Mouse (Mus musculus) embryonic facial prominence, embryonic 10.5 days (tissue): ENCODE results near the gene Eps8l2. TPM values are rescaled to one million over a fixed set of nuclear protein-coding genes. Genes with fewer than 3 reads are reported as not detected.

Experiments
- DNase-seq: peaks from one replicate; pipeline ENCODE4 v3.0.0-alpha.2; 2017; ENCODE audit warnings: low spot score
- H3K27ac ChIP-seq: fragments of 300-500 bp; sonication (generic); replicated peaks from 2 replicates; pipeline ENCODE4 v1.5.1; 2016; ENCODE audit warnings: mild to moderate bottlenecking
- H3K27me3 ChIP-seq: fragments of 300-500 bp; sonication (generic); replicated peaks from 2 replicates; pipeline ENCODE4 v1.6.1; 2016; ENCODE audit warnings: low read depth, mild to moderate bottlenecking; ENCODE audit not compliant: poor library complexity, severe bottlenecking
- H3K36me3 ChIP-seq: fragments of 300-500 bp; sonication (generic); replicated peaks from 2 replicates; pipeline ENCODE4 v1.6.1; 2016; ENCODE audit warnings: mild to moderate bottlenecking, moderate library complexity
- H3K4me1 ChIP-seq: fragments of 300-500 bp; sonication (generic); 2 replicates; pipeline ENCODE4 v1.6.1; 2016
- H3K4me3 ChIP-seq: fragments of 300-500 bp; sonication (generic); 2 replicates; pipeline ENCODE4 v1.5.1; 2016; ENCODE audit warnings: mild to moderate bottlenecking, moderate library complexity
- H3K9me3 ChIP-seq: fragments of 300-500 bp; sonication (generic); 2 replicates; pipeline ENCODE4 v1.6.1; 2016; ENCODE audit warnings: mild to moderate bottlenecking
- WGBS: fragments of 180-500 bp; shearing (Covaris S2); methylation state at CpG from one replicate; pipeline ENCODE4 v1.1.7; 2016; 5-methylcytosine and 5-hydroxymethylcytosine counted together
- polyA plus RNA-seq: library from polyadenylated mRNA; unstranded; fragments of >200 nt; fragmentation: Nextera tagmentation; extraction: Ambion mirVana; gene quantifications from 2 replicates; pipeline ENCODE4 v1.2.1, GENCODE M21; 2016

Eps8l2 gene
- polyA plus RNA-seq, 1 experiment from 2014 or later: 12.1 TPM

DNA sequence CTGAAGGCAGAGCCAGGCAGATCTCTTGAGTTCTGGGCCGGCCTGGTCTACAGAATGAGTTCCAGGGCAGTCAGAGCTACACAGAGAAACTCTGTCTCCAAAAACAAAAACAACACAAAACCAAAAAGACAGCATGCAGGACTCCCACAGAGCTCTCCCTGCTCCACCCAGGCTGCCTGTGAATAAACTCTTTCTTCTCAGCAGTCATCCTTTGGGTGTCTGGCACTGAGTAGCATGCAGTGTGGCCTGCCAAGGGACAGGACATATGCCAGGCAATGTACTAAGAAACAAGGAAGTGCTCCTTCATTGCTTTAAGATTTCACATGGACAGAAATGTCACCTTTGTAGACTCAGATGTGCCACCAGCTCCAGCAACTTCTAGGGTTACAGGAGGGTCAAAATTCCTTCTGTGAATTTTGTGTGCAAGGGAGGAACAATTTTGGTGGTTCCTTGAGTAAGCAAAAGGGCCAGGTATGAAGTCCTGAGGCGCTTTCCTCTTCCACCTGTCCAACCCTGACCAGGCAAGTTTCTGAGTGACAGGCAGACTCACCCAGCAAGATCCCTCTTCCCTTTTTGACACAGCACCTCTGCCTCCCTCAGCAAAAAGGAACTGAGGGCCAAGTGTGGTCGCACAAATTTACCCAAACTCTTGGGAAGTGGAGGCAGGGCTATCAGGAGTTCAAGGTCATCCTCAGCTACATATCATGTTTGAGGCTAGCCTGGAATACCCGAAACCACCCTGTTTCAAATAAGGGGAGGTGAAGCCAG is 42.6 kb downstream of the Eps8l2 start:
- Histone ChIP-seq H3K27ac (no peak overlapping the region), H3K4me3 (no peak overlapping the region), H3K9me3 (no peaks in the 10 kb centered on the region), H3K4me1 (0 out of 2 replicates have a peak, but pooled peaks cover 3% of the 10 kb centered on the region), H3K27me3 (0 out of 2 replicates have a peak, but pooled peaks cover 8% of the 10 kb centered on the region), H3K36me3 (no peaks in the 10 kb centered on the region)
- WGBS: 73% methylated on average over 4 of the region's 4 CpGs
- DNase-seq: no peak

DNA sequence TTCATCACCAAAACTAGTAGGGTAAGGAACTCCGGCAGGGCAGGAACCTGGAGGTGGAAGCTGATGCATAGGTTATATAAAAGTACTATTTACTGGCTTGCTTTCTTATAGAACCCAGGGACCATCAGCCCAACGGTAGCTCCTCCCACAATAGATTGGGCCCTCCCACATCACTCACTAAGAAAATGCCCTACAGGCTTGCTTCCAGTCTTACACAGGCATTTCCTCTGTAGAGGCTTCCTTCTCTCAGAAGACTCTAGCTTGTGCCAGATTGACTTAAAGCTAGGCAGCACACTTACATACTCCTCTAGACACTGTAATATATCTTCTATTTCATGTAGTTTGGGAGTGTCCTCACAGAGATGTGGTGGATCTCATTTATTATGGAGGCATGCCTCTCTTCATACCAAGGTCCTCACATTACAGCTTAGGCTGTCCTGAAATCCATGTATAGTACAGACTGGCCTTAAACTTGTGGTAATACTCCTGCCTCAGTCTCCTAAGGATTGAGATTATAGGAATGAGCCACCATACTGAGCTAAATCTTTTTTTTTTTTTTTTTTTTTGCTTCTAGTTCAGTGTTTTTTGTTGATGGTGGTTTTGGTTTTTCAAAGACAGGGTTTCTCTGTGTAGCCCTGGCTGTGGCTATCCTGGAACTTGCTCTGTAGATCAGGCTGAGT is 49.3 kb downstream of the Eps8l2 start:
- Histone ChIP-seq H3K4me3 (no peak overlapping the region), H3K4me1 (peaks cover 19% of the 10 kb centered on the region), H3K36me3 (no peaks in the 10 kb centered on the region), H3K27ac (no peak overlapping the region), H3K27me3 (0 out of 2 replicates have a peak, but pooled peaks cover 3% of the 10 kb centered on the region), H3K9me3 (no peaks in the 10 kb centered on the region)
- WGBS: 56% methylated on average over 2 of the region's 2 CpGs
- DNase-seq: no peak

DNA sequence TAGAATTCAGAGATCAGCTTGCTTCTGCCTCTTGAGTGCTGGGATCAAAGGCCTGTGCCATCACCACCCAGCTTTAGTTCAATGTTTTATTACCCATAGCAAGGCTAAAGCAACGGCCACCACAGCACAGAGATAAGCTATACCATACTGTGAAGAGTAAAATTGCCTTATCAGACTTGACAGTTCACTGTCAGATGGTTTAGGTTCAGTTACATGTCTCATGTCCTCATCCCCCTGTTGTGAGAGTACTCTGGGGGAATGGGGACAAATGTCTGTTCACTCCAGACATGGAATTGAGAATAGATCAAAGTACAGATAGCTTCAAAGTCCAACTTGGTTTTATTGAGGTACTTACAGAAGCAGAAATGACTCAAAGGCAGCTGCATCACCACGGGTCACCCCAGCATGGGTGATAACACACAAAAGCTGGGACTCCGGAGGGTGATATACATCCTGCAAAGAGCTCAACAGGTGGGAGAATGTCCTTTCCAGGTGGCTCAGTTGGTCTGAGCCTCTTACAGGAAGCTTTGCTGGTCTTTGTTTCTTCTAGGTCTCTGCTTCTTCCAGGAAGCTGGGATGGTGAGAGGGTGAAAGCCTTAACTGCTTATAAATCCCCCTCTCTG is 49.9 kb downstream of the Eps8l2 start:
- DNase-seq: no peak
- 67% methylated on average over 3 of the region's 3 CpGs for WGBS
- no peaks in the 10 kb centered on the region for H3K36me3 ChIP-seq
- no peaks in the 10 kb centered on the region for H3K9me3 ChIP-seq
- peaks cover 22% of the 10 kb centered on the region for H3K4me1 ChIP-seq
- H3K27me3 ChIP-seq: 0 out of 2 replicates have a peak, but pooled peaks cover 3% of the 10 kb centered on the region
- H3K27ac ChIP-seq: no peak overlapping the region
- no peak overlapping the region for H3K4me3 ChIP-seq

DNA sequence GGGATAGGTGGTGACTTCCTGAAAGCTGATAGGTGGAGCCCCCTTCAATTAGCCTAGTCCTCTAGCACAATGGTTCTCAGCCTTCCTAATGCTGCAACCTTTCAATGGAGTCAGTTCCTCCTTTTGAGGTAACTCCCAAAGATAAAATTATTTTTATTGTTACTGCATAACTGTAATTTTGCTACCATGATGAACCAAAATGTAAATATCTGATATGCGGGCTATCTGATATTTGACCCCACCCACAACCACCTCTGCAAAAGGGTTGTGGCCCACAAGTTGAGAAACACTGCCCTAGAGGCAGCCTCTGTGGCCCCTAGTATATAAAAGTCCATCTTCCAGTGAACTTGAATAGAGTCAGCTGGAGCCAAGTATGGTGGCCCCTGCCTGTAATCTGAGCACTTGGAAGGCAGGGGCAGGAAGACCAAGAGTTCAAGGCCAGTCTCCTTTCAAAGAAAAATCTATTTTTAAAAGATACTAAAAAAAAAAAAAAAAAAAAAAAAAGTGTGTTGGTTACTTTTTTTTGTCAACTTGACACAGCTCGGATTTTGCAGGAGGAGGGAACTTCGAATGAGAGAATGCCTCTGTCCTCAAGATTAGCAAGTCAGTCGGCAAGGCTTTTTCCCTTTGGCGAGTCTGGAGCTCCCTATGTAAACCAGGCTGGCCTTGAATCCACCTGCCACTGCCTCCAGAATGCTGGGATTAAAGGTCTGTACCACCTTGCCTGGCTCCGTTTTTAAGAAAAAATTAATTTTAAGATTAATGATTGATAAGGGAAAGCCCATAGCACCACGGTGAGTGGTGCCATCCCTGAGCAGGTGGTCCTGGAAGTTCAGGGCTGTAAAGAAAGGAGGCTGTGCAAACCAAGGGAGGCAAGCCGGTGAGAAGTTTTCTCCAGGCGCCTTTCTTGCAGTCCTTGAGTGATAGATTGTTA is 51.9 kb downstream of the Eps8l2 start:
- Histone ChIP-seq H3K9me3 (no peaks in the 10 kb centered on the region), H3K4me1 (peaks cover 19% of the 10 kb centered on the region), H3K27me3 (0 out of 2 replicates have a peak, but pooled peaks cover 3% of the 10 kb centered on the region), H3K27ac (no peak overlapping the region), H3K36me3 (peaks cover 4% of the 10 kb centered on the region; the same call in 1 of the 2 replicates), H3K4me3 (peak overlapping the region; percentile 73; the same call in 1 of the 2 replicates)
- no peak for DNase-seq
- WGBS: 63% methylated on average over 9 of the region's 9 CpGs

DNA sequence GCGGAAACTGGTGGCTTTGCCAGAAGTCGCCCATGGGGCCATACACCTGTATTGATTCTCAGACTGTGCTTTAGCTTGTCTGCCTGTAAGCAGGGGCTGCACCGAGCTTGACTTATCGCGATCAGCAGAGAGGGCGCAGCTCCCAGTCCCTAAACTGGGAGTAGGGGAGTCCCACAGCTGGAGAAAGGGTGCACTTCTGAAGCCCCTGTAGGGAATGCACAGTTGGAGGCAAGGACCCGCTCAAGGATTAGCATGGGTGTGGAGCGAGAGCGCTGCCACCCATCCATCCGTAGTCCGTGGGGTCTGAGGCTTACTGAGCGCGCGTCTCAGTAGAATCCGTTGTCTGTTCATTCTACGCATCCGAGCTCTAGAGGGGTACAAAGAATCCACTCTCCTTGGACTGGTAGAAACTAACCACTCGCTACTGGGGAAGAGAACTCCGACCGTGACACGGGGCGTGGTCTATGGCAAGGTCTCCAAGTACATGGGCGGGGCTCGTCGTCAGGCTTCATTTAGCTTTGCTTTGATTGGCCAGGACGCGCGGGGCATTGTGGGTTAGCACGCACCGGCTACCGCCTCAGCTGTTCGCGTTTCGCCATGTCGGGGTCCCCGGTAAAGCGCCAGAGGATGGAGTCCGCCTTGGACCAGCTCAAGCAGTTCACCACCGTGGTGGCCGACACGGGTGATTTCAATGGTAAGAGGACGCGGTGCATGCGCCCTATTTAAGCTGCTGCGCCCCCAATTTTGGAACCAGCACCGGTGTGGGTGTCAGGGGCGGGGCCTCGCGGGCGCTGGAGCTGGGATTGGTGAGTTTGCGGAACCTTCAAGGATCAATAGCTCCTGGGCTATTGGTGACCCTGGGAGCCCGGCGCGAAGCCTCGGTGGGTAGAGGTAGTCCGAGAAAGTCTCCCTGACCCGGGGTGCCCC is 53.2 kb downstream of the Eps8l2 start, which contains the start of gene Taldo1:
Taldo1 (plus strand) TSS at position 575 of the 927 bp plus-strand sequence.
- WGBS: under 1% methylated on average over 57 of the region's 57 CpGs
- peak; percentile 96 for DNase-seq
- H3K4me1 ChIP-seq: peaks cover 19% of the 10 kb centered on the region
- peaks cover 16% of the 10 kb centered on the region for H3K36me3 ChIP-seq
- no peaks in the 10 kb centered on the region for H3K9me3 ChIP-seq
- H3K27me3 ChIP-seq: 0 out of 2 replicates have a peak, but pooled peaks cover 3% of the 10 kb centered on the region
- H3K27ac ChIP-seq: peak within 1 kb of the TSS; percentile 83
- peak within 1 kb of the TSS; percentile 73 for H3K4me3 ChIP-seq

DNA sequence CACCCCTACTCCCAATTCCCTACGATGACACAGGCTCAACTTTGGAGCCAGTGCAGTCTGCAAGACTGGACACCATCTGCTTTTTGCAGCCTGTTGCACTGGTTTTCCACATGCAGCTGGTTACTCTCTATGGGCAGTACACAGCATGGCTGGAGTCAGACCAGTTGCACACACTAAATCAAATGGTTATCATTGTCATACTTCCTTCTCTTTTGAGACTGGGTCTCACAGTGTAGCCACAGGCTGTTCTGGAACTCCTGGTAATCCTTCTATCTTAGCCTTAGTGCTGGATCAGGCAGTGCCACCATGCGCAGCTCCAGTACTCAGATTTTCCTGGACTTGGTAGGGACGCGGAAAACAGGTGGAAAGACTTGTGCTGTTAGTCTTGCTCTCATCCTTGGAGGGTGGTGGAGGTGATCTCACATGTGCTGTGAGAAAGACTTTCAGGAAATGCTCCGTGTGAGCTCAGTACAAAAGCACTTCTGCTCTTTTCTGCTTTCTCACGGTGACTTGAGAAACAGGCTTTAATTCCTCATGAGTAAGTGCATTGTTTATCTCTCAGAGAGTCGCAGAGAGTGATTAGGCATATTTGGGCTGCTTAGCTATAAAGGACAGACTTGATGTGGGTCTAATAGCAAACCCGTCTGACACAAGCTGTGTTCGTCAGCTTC is 54.0 kb downstream of the Eps8l2 start:
- Histone ChIP-seq H3K4me3 (peak overlapping the region; percentile 73), H3K9me3 (no peaks in the 10 kb centered on the region), H3K36me3 (peaks cover 21% of the 10 kb centered on the region), H3K27me3 (0 out of 2 replicates have a peak, but pooled peaks cover 3% of the 10 kb centered on the region), H3K4me1 (peaks cover 19% of the 10 kb centered on the region), H3K27ac (peak overlapping the region; percentile 83)
- DNase-seq: no peak
- WGBS: 36% methylated on average over 9 of the region's 9 CpGs

DNA sequence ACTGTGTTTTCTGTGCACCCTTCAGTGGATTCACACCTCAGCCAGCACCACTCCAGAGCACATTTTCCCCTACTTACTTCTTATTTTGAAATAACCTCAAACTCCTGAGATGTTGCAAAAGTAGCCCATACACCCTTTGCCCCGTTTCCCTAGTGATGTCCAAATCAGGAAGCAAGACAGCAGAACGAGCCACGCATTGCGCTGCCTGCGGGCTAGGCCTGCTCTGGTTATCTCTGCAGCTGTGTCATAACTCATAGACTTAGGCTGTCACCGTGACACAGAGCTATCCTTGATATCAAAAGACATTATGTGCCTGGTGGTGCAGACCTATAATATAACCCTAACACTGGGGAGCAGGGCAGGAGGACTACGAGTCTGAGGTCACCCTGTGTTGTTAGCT is 55.5 kb downstream of the Eps8l2 start:
- Histone ChIP-seq H3K27me3 (0 out of 2 replicates have a peak, but pooled peaks cover 3% of the 10 kb centered on the region), H3K27ac (no peak overlapping the region), H3K4me1 (peaks cover 19% of the 10 kb centered on the region), H3K36me3 (peaks cover 36% of the 10 kb centered on the region), H3K4me3 (no peak overlapping the region), H3K9me3 (no peaks in the 10 kb centered on the region)
- WGBS: 93% methylated on average over 7 of the region's 7 CpGs
- DNase-seq: no peak

DNA sequence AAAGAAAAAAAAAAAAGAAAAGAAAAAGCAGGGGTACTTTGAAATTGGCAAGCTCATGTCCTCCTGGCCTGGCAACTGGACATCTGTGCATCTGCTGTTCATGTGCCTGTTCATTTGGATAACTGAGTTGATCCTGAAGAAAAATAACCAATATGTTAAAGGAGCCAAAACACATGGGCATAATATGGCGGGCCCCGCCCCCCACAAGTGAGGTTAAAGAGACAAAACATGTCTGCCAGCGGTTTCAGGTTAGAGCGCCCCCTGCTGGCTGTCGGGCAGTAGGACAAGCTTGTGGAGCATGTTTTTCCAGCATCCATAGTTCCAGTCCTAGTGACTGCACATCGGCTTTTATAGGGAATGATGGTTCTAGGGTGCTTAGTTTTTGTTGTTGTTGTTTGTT is 56.1 kb downstream of the Eps8l2 start:
- H3K36me3 ChIP-seq: peaks cover 42% of the 10 kb centered on the region
- no peaks in the 10 kb centered on the region for H3K9me3 ChIP-seq
- no peak overlapping the region for H3K27ac ChIP-seq
- no peaks in the 10 kb centered on the region for H3K27me3 ChIP-seq
- 20% methylated on average over 6 of the region's 6 CpGs for WGBS
- peaks cover 19% of the 10 kb centered on the region for H3K4me1 ChIP-seq
- no peak overlapping the region for H3K4me3 ChIP-seq
- DNase-seq: peak; percentile 87

DNA sequence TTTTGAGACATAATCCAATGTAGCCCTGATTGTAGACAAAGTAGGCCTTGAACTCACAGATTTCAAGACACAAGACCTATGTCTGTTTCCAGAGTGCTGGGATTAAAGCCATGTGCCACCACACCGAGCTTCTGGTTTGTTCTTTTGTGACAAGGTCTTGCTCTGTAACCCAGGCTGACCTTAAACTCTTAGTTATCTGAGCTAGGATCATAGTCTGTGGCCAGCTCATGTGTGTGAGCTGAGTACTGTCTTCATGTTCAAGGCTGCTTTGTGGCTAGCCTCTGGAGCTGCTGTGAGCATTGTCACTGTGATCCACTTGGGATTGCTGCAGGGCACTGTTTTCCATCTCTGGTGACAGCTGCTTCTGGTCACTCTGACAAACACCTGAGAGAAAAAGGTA is 56.7 kb downstream of the Eps8l2 start:
- WGBS: 75% methylated on average over 1 of the region's 1 CpGs
- H3K4me3 ChIP-seq: no peak overlapping the region
- no peaks in the 10 kb centered on the region for H3K27me3 ChIP-seq
- H3K36me3 ChIP-seq: peaks cover 48% of the 10 kb centered on the region
- DNase-seq: no peak
- no peak overlapping the region for H3K27ac ChIP-seq
- peaks cover 19% of the 10 kb centered on the region for H3K4me1 ChIP-seq
- no peaks in the 10 kb centered on the region for H3K9me3 ChIP-seq

DNA sequence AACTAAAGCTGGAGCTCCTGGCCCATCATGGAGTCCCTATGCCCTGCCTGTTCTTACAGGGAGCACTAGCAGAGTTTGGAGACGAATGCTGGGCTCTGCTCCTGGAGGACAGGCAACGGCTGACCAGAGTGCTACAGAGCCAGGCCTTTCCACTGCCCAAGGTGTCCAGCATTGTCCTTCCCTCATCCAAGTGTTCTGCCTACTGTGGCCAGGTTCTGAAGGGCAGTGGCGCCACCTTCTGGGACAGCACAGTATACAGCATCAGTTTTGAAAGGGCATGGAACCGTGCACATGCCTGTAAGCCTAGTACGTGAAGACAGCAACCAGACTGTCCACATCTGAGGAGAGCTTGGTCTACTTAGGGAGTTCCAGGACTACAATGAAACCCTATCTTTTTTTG is 64.6 kb downstream of the Eps8l2 start:
- WGBS: 61% methylated on average over 5 of the region's 5 CpGs
- Histone ChIP-seq H3K36me3 (peaks cover 79% of the 10 kb centered on the region), H3K27me3 (no peaks in the 10 kb centered on the region), H3K9me3 (no peaks in the 10 kb centered on the region), H3K27ac (no peak overlapping the region), H3K4me1 (no peaks in the 10 kb centered on the region), H3K4me3 (no peak overlapping the region)
- DNase-seq: peak; percentile 63
